In genomic region chr2:92464690-92465089, GRCm38 (mm10) we compare ENCODE assay signal across 17 mouse cellular contexts. TPM values are rescaled to one million over a fixed set of nuclear protein-coding genes. Genes with fewer than 3 reads are reported as not detected.
DNase-seq lines count a peak whose midpoint lies in the region; ATAC-seq and TF ChIP-seq lines count a peak whose summit lies in the region.
"Had no signal": no experiment of that assay in that cellular context is flagged by ENCODE, and none has a peak within 500 bp of the region (broad histone marks: within the 10 kb centered on the region; RNA-seq: fewer than 3 reads in every experiment).

No protein-coding gene starts in this region.

- peak; percentile 68 for ATAC-seq in inflammation-experienced regulatory T-cells, adult 6 months
- ATAC-seq: liver, embryonic 12.5 days; midbrain, embryonic 16.5 days had no signal

- no peaks in the 10 kb centered on the region for H3K27me3 ChIP-seq in spleen, adult 2 months (ENCODE audit: control insufficient read depth, insufficient read depth, low read length)
- peaks cover 31% of the 10 kb centered on the region for H3K27me3 ChIP-seq in E14TG2a.4 (ENCODE audit: insufficient read depth, low read length)
- H3K27me3 ChIP-seq in splenic B cell, adult 2 months (ENCODE audit: control insufficient read depth, insufficient read depth, low read length, poor library complexity, severe bottlenecking): no peaks in the 10 kb centered on the region

- no peak for TF ChIP-seq POLR2A in spleen, adult 2 months (IDR thresholded peaks at IDR 0.05; ENCODE audit: low read depth, low read length)

- no peak for TF ChIP-seq CTCF in spleen, adult 2 months (IDR thresholded peaks at IDR 0.05; ENCODE audit: extremely low read depth, insufficient read depth, insufficient read length, insufficient replicate concordance)
- no peak for TF ChIP-seq CTCF in E14TG2a.4 (conservative IDR thresholded peaks at IDR 0.05; ENCODE audit: low read length)

- no peaks in the 10 kb centered on the region for H3K9me3 ChIP-seq in E14TG2a.4 (ENCODE audit: low read length)
- H3K9me3 ChIP-seq: embryonic facial prominence, embryonic 10.5 days; heart, embryonic 13.5 days; hindbrain, embryonic 13.5 days; liver, embryonic 12.5 days; neural tube, embryonic 15.5 days had no signal

- WGBS in spleen, adult 2 months: 30% methylated on average over 3 of the region's 3 CpGs

- H3K4me1 ChIP-seq in spleen, adult 2 months (ENCODE audit: control insufficient read depth, insufficient read depth, insufficient read length): peaks cover 11% of the 10 kb centered on the region; the same call in 1 of the 2 replicates
- H3K4me1 ChIP-seq in E14TG2a.4 (replicated peaks; ENCODE audit: low read depth, low read length): peaks cover 29% of the 10 kb centered on the region

- H3K4me3 ChIP-seq in spleen, adult 2 months (ENCODE audit: extremely low read depth, insufficient read depth, insufficient read length): no peak overlapping the region
- 0 out of 2 replicates have a peak overlapping the region, but pooled peaks have one; percentile 7 for H3K4me3 ChIP-seq in E14TG2a.4 (replicated peaks; ENCODE audit: low read length)
- H3K4me3 ChIP-seq: embryonic facial prominence, embryonic 10.5 days; heart, embryonic 13.5 days; hindbrain, embryonic 13.5 days; liver, embryonic 12.5 days; neural tube, embryonic 15.5 days had no signal

- H3K27ac ChIP-seq in spleen, adult 2 months (ENCODE audit: insufficient read depth, low read length): peak overlapping the region; percentile 64
- H3K27ac ChIP-seq: embryonic facial prominence, embryonic 10.5 days; heart, embryonic 13.5 days; hindbrain, embryonic 13.5 days; liver, embryonic 12.5 days; neural tube, embryonic 15.5 days had no signal

- H3K36me3 ChIP-seq in spleen, adult 2 months (ENCODE audit: control insufficient read depth, insufficient read depth, low read length): no peaks in the 10 kb centered on the region
- H3K36me3 ChIP-seq in E14TG2a.4 (ENCODE audit: insufficient read depth, low read length): no peaks in the 10 kb centered on the region
- H3K36me3 ChIP-seq in splenic B cell, adult 2 months (ENCODE audit: control insufficient read depth, insufficient read depth, low read length, poor library complexity, severe bottlenecking): no peaks in the 10 kb centered on the region
- H3K36me3 ChIP-seq: embryonic facial prominence, embryonic 10.5 days; heart, embryonic 13.5 days; hindbrain, embryonic 13.5 days; liver, embryonic 12.5 days; neural tube, embryonic 15.5 days had no signal

- DNase-seq in spleen, adult 2 months (ENCODE audit: low read depth in 1 of 2, low spot score in 2 of 2): peak in 1 of 2 experiments; percentile 23
- no peak for DNase-seq in spleen, adult 12 weeks (ENCODE audit: low spot score)
- DNase-seq in splenic B cell, adult 2 months (ENCODE audit: low read depth, low spot score): peak; percentile 42
- no peak for DNase-seq in urinary bladder, postnatal 14 days (ENCODE audit: low spot score)
- DNase-seq in urinary bladder, adult 18-20 months (ENCODE audit: low spot score in 2 of 2): no peak
- DNase-seq: adrenal gland, postnatal 10 days; cerebellum, adult 9-10 months; gastrocnemius, postnatal 25 days; lung, postnatal 14 days had no signal

RNA-seq across cellular contexts. Expression of gene Slc35c1, which starts 4.4 kb away (rescaled TPM):
- polyA plus RNA-seq in spleen, adult 2 months (2012; rRNA removed): 63.3 and 86.6 TPM in 2 replicates
- 10 to 100 TPM; 35.1 to 53.1 (median 38.8) TPM for polyA plus RNA-seq in inflammation-experienced regulatory T-cells, adult 6 months (2017; shearing (Covaris generic))

RNA-seq across cellular contexts. Expression of gene Cry2, which starts 30.8 kb away (rescaled TPM):
- 8.4 and 9.4 TPM in 2 replicates for polyA plus RNA-seq in spleen, adult 2 months (2012; rRNA removed)
- polyA plus RNA-seq in inflammation-experienced regulatory T-cells, adult 6 months (2017; shearing (Covaris generic)): 10 to 100 TPM in 1 of 3 experiments, 1 to 10 TPM in 2; 3.5 to 10.2 (median 6.9) TPM
